Mouse (Mus musculus) heart, postnatal 14 days (tissue): ENCODE measurements around the gene Impdh1. TPM values are rescaled to one million over a fixed set of nuclear protein-coding genes. Genes with fewer than 3 reads are reported as not detected.
"Not testable (repeated sequence)": the region's sequence is repeated elsewhere in the genome, so short reads cannot be mapped to it uniquely, and the experiment has no call there.

Experiments
- DNase-seq, 2 experiments: peaks; one replicate each; pipeline ENCODE4 v3.0.0; 2021 to 2022
- intact Hi-C: fragments of 180-260 bp; cut with DNase I; formaldehyde crosslinking; loops from one replicate; pipeline ENCODE4 v1.15.1; 2025
- total RNA-seq, 2 experiments: library from RNA; stranded (reverse); gene quantifications; 2 replicates each; pipeline ENCODE4 v1.2.3; 2021

Impdh1 gene
- total RNA-seq, 2 experiments from 2014 or later, result 25.2 to 27.0 TPM

- intact Hi-C loops, result no loop called here
- DNase-seq, result peak in 1 of 2 experiments; percentile 48
Observed at GRCm38 (mm10) chr6:29195846-29196698, 20.1 kb downstream of the Impdh1 start.

- intact Hi-C loops, result no loop called here
Observed at GRCm38 (mm10) chr6:29195146-29195545, 21.0 kb downstream of the Impdh1 start.

GRCm38 (mm10) chr6:29193961-29194750 lies 22.0 kb downstream of the Impdh1 start:
- DNase-seq, result peak; percentile 58 to 64
- intact Hi-C loops, result no loop called here

More at GRCm38 (mm10) chr6:29195146-29195545, 21.0 kb downstream of the Impdh1 start:
- DNase-seq, result no peak

DNA sequence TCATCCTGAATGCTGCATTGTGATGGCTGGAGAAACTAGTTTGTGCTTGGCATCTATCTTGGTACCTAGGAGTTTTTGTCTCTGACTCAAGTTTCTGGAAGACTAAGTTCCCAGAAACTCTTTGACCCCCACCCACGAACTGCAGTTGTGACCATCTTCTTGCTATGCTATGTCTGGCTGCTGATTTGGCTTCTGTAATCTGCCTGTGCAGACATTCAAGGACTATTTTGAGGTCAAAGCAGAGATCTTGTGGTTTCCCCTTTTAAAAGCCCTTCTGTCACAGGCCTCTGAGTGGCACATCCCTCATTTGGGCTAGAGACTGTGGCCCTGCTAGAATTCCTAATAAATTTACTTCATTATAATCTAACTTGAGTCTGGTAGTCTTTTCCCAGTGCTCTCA lies 28.2 kb downstream of the Impdh1 start:
- intact Hi-C loops, result no loop called here
- DNase-seq, result no peak

- intact Hi-C loops, result no loop called here
- no peak for DNase-seq
Observed at GRCm38 (mm10) chr6:29179843-29180242, 36.3 kb downstream of the Impdh1 start.

- peak; percentile 72 to 79 for DNase-seq
- intact Hi-C loops, result no loop called here
Observed at GRCm38 (mm10) chr6:29178888-29179658, 37.1 kb downstream of the Impdh1 start, which contains the start of gene Prrt4. Prrt4 (minus strand) TSS chr6:29179584.

DNA sequence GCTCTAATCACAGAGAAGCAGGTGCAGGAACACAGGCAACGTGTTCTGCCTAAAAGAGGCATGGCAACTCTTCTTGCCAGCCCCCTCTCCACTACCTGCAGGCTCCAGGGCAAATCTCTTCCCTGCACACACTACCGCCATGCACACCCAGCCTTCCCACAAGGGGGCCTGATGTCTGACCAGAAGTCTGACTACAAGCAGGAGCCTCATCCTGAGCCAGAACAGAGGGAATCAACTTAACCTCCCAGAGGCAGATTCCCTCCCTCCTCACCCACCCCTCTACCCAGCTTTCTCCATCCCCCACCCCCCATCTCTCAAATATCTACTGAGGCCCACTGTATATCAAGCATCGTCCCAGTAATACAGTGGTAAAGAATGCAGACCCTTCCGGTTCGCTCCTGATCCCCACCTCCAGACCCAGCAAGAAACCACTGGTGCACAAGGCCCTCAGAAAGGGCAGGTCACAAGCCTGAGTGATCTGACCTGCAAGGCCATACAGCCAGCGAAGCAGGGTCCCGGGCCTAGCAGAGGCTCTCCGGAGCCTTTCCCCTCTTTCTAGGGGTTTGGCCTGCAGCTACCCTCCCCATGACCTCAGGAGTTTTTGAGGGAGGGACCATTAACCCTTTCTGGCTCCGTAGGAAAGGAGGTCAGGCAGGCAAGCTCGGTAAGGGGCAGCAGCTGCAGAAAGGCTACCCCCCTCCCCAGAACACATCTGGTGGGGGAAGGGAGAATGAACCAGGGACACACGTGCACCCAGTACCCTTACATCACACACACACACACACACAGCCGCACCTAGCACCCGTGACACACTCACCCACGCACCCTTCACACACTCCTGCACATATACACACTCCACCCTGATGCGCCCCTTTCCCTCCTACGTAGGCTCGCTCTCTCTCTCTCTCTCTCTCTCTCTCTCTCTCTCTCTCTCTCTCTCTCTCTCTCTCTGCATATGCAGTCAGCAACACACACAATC lies 38.0 kb downstream of the Impdh1 start:
- intact Hi-C loops, result no loop called here
- no peak for DNase-seq

GRCm38 (mm10) chr6:29175113-29175512 lies 41.1 kb downstream of the Impdh1 start:
- DNase-seq, result no peak
- intact Hi-C loops, result no loop called here

- DNase-seq, result no peak
- intact Hi-C loops, result no loop called here
Observed at GRCm38 (mm10) chr6:29174368-29174767, 41.8 kb downstream of the Impdh1 start.

DNA sequence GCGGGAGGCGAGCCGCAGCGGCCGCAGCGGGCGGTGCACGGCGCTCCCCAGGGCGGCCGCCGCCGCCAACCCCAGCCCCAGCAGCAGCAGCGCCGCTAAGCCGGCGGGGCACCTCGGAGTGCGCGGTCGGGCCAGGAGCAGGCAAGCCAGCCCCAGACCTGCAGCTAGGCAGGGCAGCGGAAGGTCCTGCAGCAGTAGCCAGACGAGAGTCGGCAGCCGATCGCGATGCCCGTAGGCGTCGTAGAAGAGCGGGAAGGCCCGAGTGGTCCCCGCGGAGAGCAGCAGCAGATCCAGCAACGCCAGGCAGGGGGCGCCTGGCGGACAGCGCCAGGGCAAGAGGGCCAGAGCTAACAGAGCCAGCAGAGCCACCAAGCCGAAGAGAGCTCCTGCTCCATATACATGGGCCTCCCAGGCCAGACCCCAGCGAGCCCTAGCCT lies 45.2 kb downstream of the Impdh1 start:
- peak; percentile 85 to 88 for DNase-seq
- intact Hi-C loops, result loop anchor here (1.0 kb wide), 1 partner anchor 27 kb away; no protein-coding TSS in a partner anchor

DNA sequence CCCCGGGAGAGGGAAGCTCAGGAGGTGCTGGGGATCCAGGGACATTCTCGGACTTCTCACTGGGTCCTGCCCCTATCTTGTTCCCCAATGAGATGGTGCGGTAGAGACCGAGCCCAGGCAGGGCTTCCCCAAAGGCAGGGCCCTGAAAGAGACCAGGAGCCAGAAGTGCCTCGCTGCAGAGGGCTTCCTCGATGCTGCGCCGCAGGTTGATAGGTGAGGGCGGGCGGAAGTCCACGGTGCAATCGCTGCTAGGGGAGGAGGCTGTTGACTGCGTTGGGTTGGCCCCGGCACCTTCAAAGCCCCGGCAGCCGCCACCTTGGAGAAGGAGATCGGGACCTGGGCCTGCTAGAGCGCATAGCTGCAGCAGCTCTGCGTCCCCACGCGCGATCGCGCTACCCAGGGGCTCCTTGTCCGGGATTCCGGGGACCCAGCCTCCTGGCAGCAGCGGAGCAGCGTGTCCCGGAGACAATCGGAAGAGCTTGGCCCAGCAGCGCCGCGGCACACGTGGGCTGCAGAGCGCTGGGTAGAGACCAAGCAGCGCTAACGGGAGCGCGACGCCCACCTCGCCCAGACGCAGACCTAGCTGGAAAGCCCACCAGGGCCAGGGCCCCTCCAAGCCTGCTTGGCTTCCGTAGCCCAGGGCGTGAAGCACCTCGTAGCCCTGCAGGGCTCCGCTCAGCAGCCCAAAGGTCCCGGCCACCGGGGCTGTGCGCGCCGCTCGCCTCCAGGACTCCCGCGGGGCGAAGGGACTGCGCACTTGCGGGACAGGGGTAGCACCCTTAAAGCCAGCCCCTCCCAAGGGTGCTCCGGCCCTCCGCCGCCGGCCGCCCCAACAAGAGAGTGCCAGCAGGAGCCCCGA lies 45.9 kb downstream of the Impdh1 start:
- intact Hi-C loops, result no loop called here
- DNase-seq, result peak in 1 of 2 experiments; percentile 45

DNA sequence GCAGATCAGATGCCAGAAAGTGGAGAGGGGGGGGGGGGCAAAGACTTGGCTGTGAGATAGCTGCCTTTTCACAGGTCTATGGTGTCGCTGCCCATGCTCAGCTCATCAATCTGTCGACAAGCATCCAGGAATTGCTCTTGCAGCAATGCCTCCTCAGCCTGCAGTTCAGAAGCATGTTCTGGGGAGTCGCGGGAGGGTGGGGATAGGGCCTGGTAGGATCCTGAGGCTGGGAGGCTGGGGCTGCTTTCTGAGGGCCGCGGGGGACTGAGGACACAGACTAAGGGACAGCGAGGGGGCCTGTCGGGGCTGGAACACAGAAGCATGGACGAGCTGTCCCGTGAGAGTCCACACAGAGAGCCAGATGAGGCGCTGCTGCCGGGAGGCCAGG lies 46.5 kb downstream of the Impdh1 start:
- DNase-seq, result no peak
- intact Hi-C loops, result loop anchor here (2.0 kb wide), 1 partner anchor 71 kb away; no protein-coding TSS in a partner anchor

DNA sequence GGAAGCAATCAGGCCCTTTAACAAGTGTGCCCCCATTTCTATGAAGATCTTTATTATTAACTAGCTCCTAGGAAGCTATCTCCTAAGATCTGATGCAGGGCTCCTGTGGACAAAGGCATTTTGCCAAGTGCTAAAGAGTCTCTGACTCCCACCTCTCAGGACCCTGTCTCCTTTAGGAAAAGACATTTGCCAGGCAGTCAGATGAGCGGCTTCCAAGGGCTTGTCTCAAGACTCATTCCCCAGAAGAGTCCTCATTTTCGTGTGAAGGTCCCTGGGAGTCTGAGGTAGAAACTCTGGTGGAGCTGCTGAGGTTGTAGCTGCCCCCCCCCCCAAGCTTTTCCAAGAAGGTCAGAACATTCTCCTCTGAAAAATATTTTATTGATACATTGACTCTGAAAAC lies 47.3 kb downstream of the Impdh1 start:
- intact Hi-C loops, result loop anchor here (2.0 kb wide), 1 partner anchor 72 kb away; no protein-coding TSS in a partner anchor
- DNase-seq, result no peak

DNA sequence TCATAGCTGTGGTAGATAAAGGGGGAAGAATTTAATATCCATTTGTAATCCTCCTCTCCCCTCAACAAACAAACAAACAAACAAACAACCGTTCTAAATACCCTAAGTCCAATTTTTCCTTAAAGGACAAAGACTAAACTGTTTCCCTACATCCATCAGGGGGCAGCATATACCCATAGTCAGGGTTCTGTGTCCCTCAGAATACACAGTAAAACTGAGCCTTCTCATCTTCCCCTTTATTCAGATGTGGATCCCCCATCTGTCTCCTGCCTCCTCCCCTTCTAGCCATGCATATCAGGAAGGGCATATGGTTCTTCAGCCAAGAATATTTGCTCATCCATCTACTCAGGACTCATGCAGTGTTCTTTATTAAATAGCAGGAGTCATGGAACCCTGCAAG lies 50.0 kb downstream of the Impdh1 start:
- intact Hi-C loops, result loop anchor here (1.0 to 2.0 kb wide), 2 partner anchors 33 to 113 kb away; partner anchors contain the start of gene Fam71f2
- DNase-seq, result peak; percentile 32 to 67

GRCm38 (mm10) chr6:29164314-29165244 lies 51.6 kb downstream of the Impdh1 start, which contains the start of gene Rbm28:
Rbm28 (minus strand) TSS chr6:29165006.
- intact Hi-C loops, result no loop called here
- peak; percentile 84 to 90 for DNase-seq

DNA sequence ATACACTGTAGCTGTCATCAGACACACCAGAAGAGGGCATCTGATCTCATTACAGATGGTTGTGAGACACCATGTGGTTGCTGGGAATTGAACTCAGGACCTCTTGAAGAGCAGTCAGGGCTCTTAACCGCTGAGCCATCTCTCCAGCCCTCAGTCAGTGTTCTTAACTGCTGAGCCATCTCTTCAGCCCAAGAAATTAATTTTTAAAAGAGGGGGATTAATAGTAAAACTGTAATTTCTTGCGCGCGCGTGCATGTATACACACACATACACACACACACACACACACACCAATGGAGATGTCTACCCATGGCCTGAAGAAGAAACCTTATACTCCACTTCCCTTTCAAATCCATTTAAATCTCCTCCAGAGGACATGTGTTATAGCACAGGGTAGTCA lies 54.9 kb downstream of the Impdh1 start:
- DNase-seq, intact Hi-C loops: not testable (repeated sequence)

- intact Hi-C loops, result no loop called here
- no peak for DNase-seq
Observed at GRCm38 (mm10) chr6:29160786-29161185, 55.4 kb downstream of the Impdh1 start.
